Mouse (Mus musculus) spleen, adult 2 months (tissue): ENCODE results near the gene Alx3. TPM values are rescaled to one million over a fixed set of nuclear protein-coding genes. Genes with fewer than 3 reads are reported as not detected.

ENCODE experiments used
- DNase-seq, 2 experiments: peaks; one replicate each; pipeline versions ENCODE4 v3.0.0 to v3.0.0-alpha.2; 2012 to 2021; ENCODE audit warnings: low spot score in 2 of 2, low read depth in 1 of 2
- H3K27ac ChIP-seq: fragments of 200-500 bp; 2 replicates; pipeline ENCODE4 v1.5.1; 2012; ENCODE audit warnings: low read length, inconsistent platforms; ENCODE audit not compliant: insufficient read depth
- H3K27me3 ChIP-seq: fragments of 200-500 bp; 2 replicates; pipeline ENCODE4 v1.6.1; 2012; ENCODE audit warnings: mild to moderate bottlenecking, moderate library complexity, low read length, inconsistent platforms; ENCODE audit not compliant: control insufficient read depth, insufficient read depth
- H3K36me3 ChIP-seq: fragments of 200-500 bp; 2 replicates; pipeline ENCODE4 v1.6.1; 2012; ENCODE audit warnings: mild to moderate bottlenecking, low read length, inconsistent platforms; ENCODE audit not compliant: control insufficient read depth, insufficient read depth
- H3K4me1 ChIP-seq: fragments of 200-500 bp; 2 replicates; pipeline ENCODE4 v1.6.1; 2011; ENCODE audit warnings: inconsistent platforms; ENCODE audit not compliant: control insufficient read depth, insufficient read depth, insufficient read length
- H3K4me3 ChIP-seq: fragments of 200-500 bp; 2 replicates; pipeline ENCODE4 v1.5.1; 2011; ENCODE audit warnings: mild to moderate bottlenecking, inconsistent platforms; ENCODE audit not compliant: insufficient read depth, insufficient read length; ENCODE audit errors: extremely low read depth
- CTCF ChIP-seq: fragments of 200-500 bp; IDR thresholded peaks from 2 replicates; pipeline ENCODE4 v1.5.1; 2011; ENCODE audit warnings: mild to moderate bottlenecking, inconsistent platforms; ENCODE audit not compliant: insufficient read depth, insufficient read length, insufficient replicate concordance; ENCODE audit errors: extremely low read depth
- POLR2A ChIP-seq: fragments of 200-500 bp; IDR thresholded peaks from 2 replicates; pipeline ENCODE4 v1.6.1; 2011; ENCODE audit warnings: low read depth, low read length, inconsistent platforms
- WGBS: fragments of 180-500 bp; shearing (Covaris S2); methylation state at CpG from one replicate; pipeline ENCODE4 v1.1.7; 2018; 5-methylcytosine and 5-hydroxymethylcytosine counted together
- polyA plus RNA-seq: library from polyadenylated mRNA; depleted of rRNA; stranded (reverse); fragments of >200 nt; gene quantifications from 2 replicates; pipeline ENCODE4 v1.2.3, GENCODE M21; 2012

The Alx3 gene
- polyA plus RNA-seq, 1 experiment = not detected

- Histone ChIP-seq H3K27me3 (no peaks in the 10 kb centered on the region), H3K4me3 (no peak overlapping the region), H3K4me1 (no peaks in the 10 kb centered on the region), H3K36me3 (no peaks in the 10 kb centered on the region), H3K27ac (no peak overlapping the region)
- TF ChIP-seq POLR2A (no peak), CTCF (no peak)
- WGBS = 62% methylated on average over 3 of the region's 3 CpGs
- no peak for DNase-seq
Measured at GRCm38 (mm10) chr3:107558740-107559139, 36.1 kb upstream of the Alx3 start.

GRCm38 (mm10) chr3:107559183-107559582 lies 35.6 kb upstream of the Alx3 start:
- 19% methylated on average over 3 of the region's 3 CpGs for WGBS
- no peak for TF ChIP-seq POLR2A
- TF ChIP-seq CTCF = peak; percentile 66; the same call in 1 of the 2 replicates
- no peaks in the 10 kb centered on the region for H3K4me1 ChIP-seq
- H3K36me3 ChIP-seq = no peaks in the 10 kb centered on the region
- no peak overlapping the region for H3K27ac ChIP-seq
- H3K27me3 ChIP-seq = no peaks in the 10 kb centered on the region
- no peak overlapping the region for H3K4me3 ChIP-seq
- DNase-seq = peak in 1 of 2 experiments; percentile 22

- WGBS = 84% methylated on average over 2 of the region's 2 CpGs
- H3K4me1 ChIP-seq = no peaks in the 10 kb centered on the region
Measured at GRCm38 (mm10) chr3:107562104-107562503, 32.7 kb upstream of the Alx3 start.

GRCm38 (mm10) chr3:107562591-107562990 lies 32.2 kb upstream of the Alx3 start:
- no peaks in the 10 kb centered on the region for H3K36me3 ChIP-seq
- H3K27ac ChIP-seq = no peak overlapping the region
- DNase-seq = no peak
- H3K4me3 ChIP-seq = no peak overlapping the region
- no peak for TF ChIP-seq POLR2A
- TF ChIP-seq CTCF = no peak
- H3K4me1 ChIP-seq = no peaks in the 10 kb centered on the region
- 86% methylated on average over 4 of the region's 4 CpGs for WGBS
- H3K27me3 ChIP-seq = no peaks in the 10 kb centered on the region

More at GRCm38 (mm10) chr3:107562104-107562503, 32.7 kb upstream of the Alx3 start:
- DNase-seq = no peak
- no peak for TF ChIP-seq POLR2A
- TF ChIP-seq CTCF = no peak
- Histone ChIP-seq H3K4me3 (no peak overlapping the region), H3K27ac (no peak overlapping the region), H3K36me3 (no peaks in the 10 kb centered on the region), H3K27me3 (no peaks in the 10 kb centered on the region)

- H3K4me3 ChIP-seq = no peak overlapping the region
- no peak overlapping the region for H3K27ac ChIP-seq
- 79% methylated on average over 4 of the region's 4 CpGs for WGBS
- no peaks in the 10 kb centered on the region for H3K36me3 ChIP-seq
- TF ChIP-seq POLR2A (no peak), CTCF (no peak)
- no peaks in the 10 kb centered on the region for H3K4me1 ChIP-seq
- H3K27me3 ChIP-seq = no peaks in the 10 kb centered on the region
- no peak for DNase-seq
Measured at GRCm38 (mm10) chr3:107563880-107564279, 31.0 kb upstream of the Alx3 start.

GRCm38 (mm10) chr3:107565331-107565730 lies 29.5 kb upstream of the Alx3 start:
- Histone ChIP-seq H3K27me3 (no peaks in the 10 kb centered on the region), H3K36me3 (no peaks in the 10 kb centered on the region), H3K4me3 (no peak overlapping the region), H3K4me1 (no peaks in the 10 kb centered on the region), H3K27ac (no peak overlapping the region)
- TF ChIP-seq CTCF (no peak), POLR2A (no peak)
- DNase-seq = no peak
- WGBS = 65% methylated on average over 3 of the region's 3 CpGs

GRCm38 (mm10) chr3:107567766-107568165 lies 27.1 kb upstream of the Alx3 start:
- no peaks in the 10 kb centered on the region for H3K4me1 ChIP-seq
- no peaks in the 10 kb centered on the region for H3K36me3 ChIP-seq
- H3K4me3 ChIP-seq = no peak overlapping the region
- no peaks in the 10 kb centered on the region for H3K27me3 ChIP-seq
- no peak for DNase-seq
- TF ChIP-seq POLR2A (no peak), CTCF (no peak)
- no peak overlapping the region for H3K27ac ChIP-seq
- WGBS = 79% methylated on average over 7 of the region's 7 CpGs
